Mouse (Mus musculus) mammary gland, adult 2 months (tissue): Measurements from ENCODE around the gene Atp10b. TPM values are rescaled to one million over a fixed set of nuclear protein-coding genes. Genes with fewer than 3 reads are reported as not detected.

Source experiments
- polyA plus RNA-seq: library from polyadenylated mRNA; depleted of rRNA; stranded (reverse); fragments of >200 nt; gene quantifications from 2 replicates; pipeline ENCODE4 v1.2.3, GENCODE M21; 2012; ENCODE audit warnings: low replicate concordance; rRNA removed

Gene Atp10b
- polyA plus RNA-seq, result 0.38 and 0.96 TPM in 2 replicates

DNA sequence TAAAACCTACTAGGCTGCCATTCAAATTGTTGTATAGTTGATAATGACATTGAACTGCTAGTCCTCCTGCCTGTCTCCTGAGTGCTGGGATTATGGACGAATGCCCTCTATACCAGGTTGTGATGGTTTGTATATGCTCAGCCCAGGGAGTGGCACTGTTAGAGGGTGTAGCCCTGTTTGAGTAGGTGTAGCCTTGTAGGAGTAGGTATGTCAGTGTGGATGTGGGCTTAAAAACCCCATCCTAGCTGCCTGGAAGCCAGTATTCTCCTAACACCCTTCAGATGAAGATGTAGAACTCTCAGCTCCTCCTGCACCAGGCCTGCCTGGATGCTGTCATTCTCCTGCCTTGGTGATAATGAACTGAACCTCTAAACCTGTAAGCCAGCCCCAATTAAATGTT is at the start of gene Atp10b:
Gene Atp10b (plus strand): TSS at position 301 of the 400 bp plus-strand sequence.

Other genes starting within 250 kb of the Atp10b start
- not detected in 2 replicates for gene Gm9972, start 114.1 kb upstream of the Atp10b start, polyA plus RNA-seq